Mouse (Mus musculus): ENCODE results near the gene Zfp706.

DNA sequence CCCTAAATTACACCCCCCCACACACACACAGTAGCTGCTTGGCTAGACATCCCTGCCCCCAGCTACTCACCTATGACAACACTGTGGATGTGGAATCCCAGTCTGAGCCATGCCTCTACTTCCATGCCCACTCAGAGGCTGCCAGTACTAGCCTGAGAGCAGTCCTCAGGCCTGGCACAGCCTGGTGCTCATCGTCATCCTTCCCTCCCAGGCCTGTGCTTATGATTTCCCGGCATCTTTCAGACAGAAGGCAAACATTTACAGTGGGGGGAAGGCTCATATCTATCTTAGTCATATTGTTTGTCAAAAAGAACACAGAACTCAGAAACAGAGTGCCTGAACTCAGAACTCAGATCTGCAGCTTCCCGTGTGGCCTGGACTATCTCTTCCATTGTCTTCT, 23.4 kb upstream of the Zfp706 start:
- TF ChIP-seq CTCF (IDR thresholded peaks at IDR 0.05; ENCODE audit: low read depth), result no peak
- TF ChIP-seq EP300 (IDR thresholded peaks at IDR 0.05; ENCODE audit: low read depth), result no peak

Data from heart, postnatal 0 days (tissue).